Mouse (Mus musculus): Measurements from ENCODE around the gene Cby3. TPM values are rescaled to one million over a fixed set of nuclear protein-coding genes. Genes with fewer than 3 reads are reported as not detected.
"Not testable (repeated sequence)": the region's sequence is repeated elsewhere in the genome, so short reads cannot be mapped to it uniquely, and the experiment has no call there.

Cby3 gene
- polyA plus RNA-seq, 1 experiment from 2014 or later, result 0.53 TPM

DNA sequence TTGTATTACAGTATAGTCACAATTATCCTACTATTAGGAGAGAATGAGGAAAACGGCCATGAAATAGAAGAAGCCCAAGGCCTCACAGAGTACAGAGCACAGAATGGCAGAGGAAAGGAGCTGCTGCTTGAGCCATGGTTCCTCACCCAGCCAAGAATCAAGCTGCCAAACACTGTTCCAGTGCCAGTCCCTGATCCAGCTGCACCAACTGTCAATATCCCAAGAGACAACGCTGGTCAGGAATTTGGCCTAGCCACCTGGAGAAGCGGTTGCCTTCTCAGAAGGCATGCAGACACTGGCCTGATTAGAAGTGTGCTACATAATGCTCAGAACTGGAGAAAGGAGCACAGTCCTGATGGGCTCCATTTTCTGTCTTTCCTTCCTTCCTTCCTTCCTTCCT lies 21.1 kb upstream of the Cby3 start:
- Histone ChIP-seq H3K27me3 (replicated peaks) (no peaks in the 10 kb centered on the region), H3K4me3 (replicated peaks) (no peak overlapping the region), H3K4me1 (no peaks in the 10 kb centered on the region), H3K4me2 (no peak overlapping the region), H3K36me3 (no peaks in the 10 kb centered on the region), H3K27ac (no peak overlapping the region), H3K9me3 (no peaks in the 10 kb centered on the region), H3K9ac (no peak overlapping the region)
- WGBS, result 81% methylated on average over 3 of the region's 3 CpGs
- ATAC-seq (ENCODE audit: insufficient read depth, low FRiP score, low read depth), result no peak

DNA sequence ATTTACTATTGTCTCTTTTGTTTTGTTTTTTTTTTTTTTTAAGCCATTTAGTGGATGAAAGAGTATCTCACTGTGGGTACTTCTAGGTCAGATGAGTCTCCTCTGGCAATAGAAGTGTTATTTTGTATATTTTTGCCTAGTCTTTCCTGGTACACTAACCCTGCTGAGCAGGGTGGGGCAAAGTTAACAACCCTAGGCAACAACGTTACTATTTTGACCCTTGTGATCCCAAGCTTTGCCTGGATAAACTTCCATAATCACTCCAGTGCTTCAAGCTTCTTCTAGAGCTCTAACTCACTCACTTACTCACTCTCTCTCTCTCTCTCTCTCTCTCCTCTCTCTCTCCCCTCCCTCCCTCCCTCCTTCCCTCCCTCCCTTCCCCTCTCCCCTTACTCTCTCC lies 18.1 kb upstream of the Cby3 start:
- Histone ChIP-seq H3K9me3 (no peaks in the 10 kb centered on the region), H3K36me3 (no peaks in the 10 kb centered on the region), H3K4me1 (no peaks in the 10 kb centered on the region), H3K27me3 (replicated peaks) (no peaks in the 10 kb centered on the region), H3K27ac (no peak overlapping the region), H3K9ac (no peak overlapping the region), H3K4me2 (no peak overlapping the region), H3K4me3 (replicated peaks) (no peak overlapping the region)
- WGBS, result 30% methylated on average over 1 of the region's 1 CpGs
- ATAC-seq (ENCODE audit: insufficient read depth, low FRiP score, low read depth), result no peak

DNA sequence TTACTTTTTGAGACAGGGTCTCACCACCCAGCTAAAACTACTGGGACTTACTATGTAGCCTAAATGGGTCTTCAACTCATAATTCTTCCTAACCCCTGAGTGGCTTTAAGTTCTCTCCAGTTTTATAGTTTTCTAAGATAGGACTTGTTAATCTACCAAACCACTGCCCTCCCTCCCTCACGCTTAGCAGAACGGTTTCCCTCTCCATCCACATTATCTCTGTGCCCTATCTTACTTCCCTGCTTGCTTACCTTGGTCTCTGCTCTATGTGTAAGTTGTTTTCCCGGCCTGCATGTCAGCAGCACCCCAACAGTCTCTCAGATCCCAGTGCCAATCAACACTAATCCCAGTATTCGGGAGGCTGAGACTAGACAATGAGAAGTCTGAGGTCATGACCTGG lies 17.4 kb upstream of the Cby3 start:
- no peak overlapping the region for H3K4me2 ChIP-seq
- H3K27ac ChIP-seq, result no peak overlapping the region
- no peaks in the 10 kb centered on the region for H3K9me3 ChIP-seq
- H3K36me3 ChIP-seq, result no peaks in the 10 kb centered on the region
- H3K9ac ChIP-seq, result no peak overlapping the region
- ATAC-seq (ENCODE audit: insufficient read depth, low FRiP score, low read depth), result no peak
- H3K4me1 ChIP-seq, result no peaks in the 10 kb centered on the region
- WGBS, result 60% methylated on average over 4 of the region's 4 CpGs
- H3K27me3 ChIP-seq (replicated peaks), result no peaks in the 10 kb centered on the region
- no peak overlapping the region for H3K4me3 ChIP-seq (replicated peaks)

DNA sequence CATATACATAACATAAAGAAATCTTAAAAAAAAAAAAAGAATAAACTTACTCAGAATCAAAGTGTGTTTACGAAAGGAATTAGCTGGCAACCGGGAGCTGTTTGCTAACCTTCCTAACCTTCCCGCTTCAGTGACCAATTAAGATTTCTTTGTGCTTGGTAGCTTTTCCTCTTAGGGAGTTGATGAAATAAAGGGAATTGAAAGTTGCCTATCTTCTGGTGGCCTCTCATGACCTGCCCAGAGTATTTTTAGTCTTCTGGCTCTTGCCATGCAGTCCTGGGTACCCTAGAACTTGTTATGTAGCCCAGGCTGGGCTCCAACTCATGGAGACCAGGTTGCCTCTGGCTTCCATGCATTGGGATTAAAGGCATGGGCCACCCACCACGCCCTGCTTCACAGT lies 8.8 kb upstream of the Cby3 start:
- no peak overlapping the region for H3K4me2 ChIP-seq
- no peaks in the 10 kb centered on the region for H3K4me1 ChIP-seq
- no peak overlapping the region for H3K27ac ChIP-seq
- 65% methylated on average over 4 of the region's 4 CpGs for WGBS
- no peak overlapping the region for H3K9ac ChIP-seq
- no peak for ATAC-seq (ENCODE audit: insufficient read depth, low FRiP score, low read depth)
- H3K4me3 ChIP-seq (replicated peaks), result no peak overlapping the region
- H3K27me3 ChIP-seq (replicated peaks), result no peaks in the 10 kb centered on the region
- H3K36me3 ChIP-seq, result no peaks in the 10 kb centered on the region
- no peaks in the 10 kb centered on the region for H3K9me3 ChIP-seq

DNA sequence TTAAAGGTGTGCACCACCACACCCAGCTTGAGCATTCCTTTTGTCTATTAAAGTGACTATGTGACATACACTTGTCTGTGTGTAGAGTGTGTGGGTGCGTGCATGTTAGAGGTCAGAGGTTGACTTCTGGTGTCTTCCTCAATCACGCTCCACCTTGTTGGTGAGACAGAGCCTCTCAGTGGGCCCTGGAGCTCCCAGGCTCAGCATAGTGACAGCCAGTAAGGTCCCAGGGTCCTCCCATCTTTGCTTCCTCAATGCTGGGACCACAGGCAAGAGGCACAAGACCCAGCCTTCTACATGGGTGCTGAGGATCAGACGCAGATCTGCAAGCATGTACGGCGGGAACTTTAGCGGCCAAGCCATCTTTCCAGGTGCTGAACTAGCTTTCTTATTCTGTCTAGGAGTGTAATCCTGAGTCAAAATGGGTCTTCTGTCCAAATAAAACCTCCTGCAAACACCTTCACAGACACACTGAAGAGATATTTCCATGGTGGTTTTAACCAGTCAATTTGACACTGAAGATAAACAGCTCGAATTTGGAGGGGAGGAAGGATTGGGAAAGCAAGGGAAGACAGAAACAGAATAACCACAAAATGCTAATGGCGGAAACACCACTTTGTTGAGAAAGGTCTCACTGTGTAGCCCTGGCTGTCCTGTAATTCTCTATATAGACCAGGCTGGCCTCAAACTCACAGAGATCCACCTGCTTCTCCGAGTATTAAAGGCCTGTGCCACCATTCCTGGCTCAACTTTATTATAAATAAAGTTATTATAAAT lies 7.8 kb upstream of the Cby3 start:
- Histone ChIP-seq H3K36me3 (no peaks in the 10 kb centered on the region), H3K4me1 (no peaks in the 10 kb centered on the region), H3K4me3 (replicated peaks) (no peak overlapping the region), H3K27me3 (replicated peaks) (no peaks in the 10 kb centered on the region), H3K9ac (no peak overlapping the region), H3K27ac (no peak overlapping the region), H3K4me2 (no peak overlapping the region), H3K9me3 (no peaks in the 10 kb centered on the region)
- 86% methylated on average over 9 of the region's 9 CpGs for WGBS
- ATAC-seq (ENCODE audit: insufficient read depth, low FRiP score, low read depth), result no peak

DNA sequence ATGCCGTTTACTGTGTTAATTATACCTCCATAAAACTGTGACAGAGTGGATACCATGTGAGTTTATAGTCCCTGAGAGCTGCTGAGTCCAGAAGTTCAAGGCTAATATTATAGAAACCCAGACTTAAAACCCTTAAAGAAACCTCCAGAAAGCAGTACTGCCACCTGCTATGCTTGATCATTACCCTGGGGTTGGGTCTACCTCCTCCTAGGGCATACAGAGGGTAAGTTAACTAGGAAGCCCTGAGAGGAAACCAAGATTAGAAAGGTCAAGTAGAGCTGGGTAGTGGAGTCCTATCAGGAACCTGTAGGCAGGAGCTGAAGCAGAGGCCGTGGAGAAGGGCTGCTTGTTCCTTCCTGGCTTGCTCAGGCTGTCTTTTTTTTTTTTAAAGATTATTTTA lies 2.1 kb upstream of the Cby3 start:
- no peak for ATAC-seq (ENCODE audit: insufficient read depth, low FRiP score, low read depth)
- Histone ChIP-seq H3K27ac (no peak overlapping the region), H3K9ac (no peak overlapping the region), H3K27me3 (replicated peaks) (no peaks in the 10 kb centered on the region), H3K36me3 (no peaks in the 10 kb centered on the region), H3K9me3 (no peaks in the 10 kb centered on the region), H3K4me2 (no peak overlapping the region), H3K4me3 (replicated peaks) (no peak overlapping the region), H3K4me1 (no peaks in the 10 kb centered on the region)
- WGBS, result 69% methylated on average over 2 of the region's 2 CpGs

DNA sequence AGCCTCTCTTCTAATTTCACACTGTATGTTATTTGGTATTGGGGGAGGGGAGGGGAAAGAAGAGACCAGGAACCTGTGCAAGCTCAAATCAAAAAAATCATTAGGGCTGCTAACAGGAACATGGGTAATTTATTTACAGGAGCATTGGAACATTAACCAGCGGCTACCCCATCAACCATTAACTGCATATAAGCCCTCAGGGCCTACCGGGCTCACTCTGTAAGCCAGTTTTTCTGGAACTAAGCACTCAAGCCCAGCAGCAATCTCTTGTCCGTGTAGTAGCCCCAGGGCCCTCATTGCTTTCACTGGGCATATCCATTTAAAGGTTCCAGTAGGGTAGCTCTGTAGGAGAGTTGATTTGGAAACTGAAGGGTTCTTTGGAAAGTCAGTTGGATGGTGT lies 589 bp downstream of the Cby3 start:
- H3K36me3 ChIP-seq, result no peaks in the 10 kb centered on the region
- 65% methylated on average over 3 of the region's 3 CpGs for WGBS
- no peak overlapping the region for H3K9ac ChIP-seq
- H3K9me3 ChIP-seq, result no peaks in the 10 kb centered on the region
- H3K4me1 ChIP-seq, result 0 out of 2 replicates have a peak, but pooled peaks cover 4% of the 10 kb centered on the region
- H3K4me3 ChIP-seq (replicated peaks), result no peak overlapping the region
- 0 out of 2 replicates have a peak, but pooled peaks cover 3% of the 10 kb centered on the region for H3K27me3 ChIP-seq (replicated peaks)
- H3K27ac ChIP-seq, result no peak overlapping the region
- H3K4me2 ChIP-seq, result no peak overlapping the region
- no peak for ATAC-seq (ENCODE audit: insufficient read depth, low FRiP score, low read depth)

DNA sequence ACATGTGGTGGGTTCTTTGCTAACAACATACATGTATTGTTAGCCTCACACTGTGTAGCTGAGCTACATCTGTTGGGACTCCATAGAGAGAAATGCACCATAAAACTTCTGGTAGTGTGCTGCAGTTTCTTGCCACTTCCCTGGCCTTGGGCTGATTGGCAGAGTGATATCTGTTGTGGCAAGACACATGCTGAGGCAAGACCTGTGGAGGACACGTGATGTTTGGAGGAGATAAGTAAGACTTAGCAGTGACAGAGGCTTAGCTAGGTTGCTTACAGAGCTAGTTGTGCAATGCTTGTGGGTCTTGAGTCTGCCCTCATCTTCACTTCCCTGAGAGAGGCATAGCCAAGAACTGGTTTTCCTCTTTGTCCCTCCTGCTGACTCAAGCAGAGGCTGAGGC lies 1.1 kb downstream of the Cby3 start:
- ATAC-seq (ENCODE audit: insufficient read depth, low FRiP score, low read depth), result no peak
- WGBS, result 56% methylated on average over 1 of the region's 1 CpGs
- H3K4me1 ChIP-seq, result 0 out of 2 replicates have a peak, but pooled peaks cover 4% of the 10 kb centered on the region
- H3K27me3 ChIP-seq (replicated peaks), result 0 out of 2 replicates have a peak, but pooled peaks cover 3% of the 10 kb centered on the region
- no peaks in the 10 kb centered on the region for H3K36me3 ChIP-seq
- no peaks in the 10 kb centered on the region for H3K9me3 ChIP-seq
- H3K4me3 ChIP-seq (replicated peaks), result no peak overlapping the region
- H3K9ac ChIP-seq, result no peak overlapping the region
- no peak overlapping the region for H3K27ac ChIP-seq
- H3K4me2 ChIP-seq, result no peak overlapping the region

DNA sequence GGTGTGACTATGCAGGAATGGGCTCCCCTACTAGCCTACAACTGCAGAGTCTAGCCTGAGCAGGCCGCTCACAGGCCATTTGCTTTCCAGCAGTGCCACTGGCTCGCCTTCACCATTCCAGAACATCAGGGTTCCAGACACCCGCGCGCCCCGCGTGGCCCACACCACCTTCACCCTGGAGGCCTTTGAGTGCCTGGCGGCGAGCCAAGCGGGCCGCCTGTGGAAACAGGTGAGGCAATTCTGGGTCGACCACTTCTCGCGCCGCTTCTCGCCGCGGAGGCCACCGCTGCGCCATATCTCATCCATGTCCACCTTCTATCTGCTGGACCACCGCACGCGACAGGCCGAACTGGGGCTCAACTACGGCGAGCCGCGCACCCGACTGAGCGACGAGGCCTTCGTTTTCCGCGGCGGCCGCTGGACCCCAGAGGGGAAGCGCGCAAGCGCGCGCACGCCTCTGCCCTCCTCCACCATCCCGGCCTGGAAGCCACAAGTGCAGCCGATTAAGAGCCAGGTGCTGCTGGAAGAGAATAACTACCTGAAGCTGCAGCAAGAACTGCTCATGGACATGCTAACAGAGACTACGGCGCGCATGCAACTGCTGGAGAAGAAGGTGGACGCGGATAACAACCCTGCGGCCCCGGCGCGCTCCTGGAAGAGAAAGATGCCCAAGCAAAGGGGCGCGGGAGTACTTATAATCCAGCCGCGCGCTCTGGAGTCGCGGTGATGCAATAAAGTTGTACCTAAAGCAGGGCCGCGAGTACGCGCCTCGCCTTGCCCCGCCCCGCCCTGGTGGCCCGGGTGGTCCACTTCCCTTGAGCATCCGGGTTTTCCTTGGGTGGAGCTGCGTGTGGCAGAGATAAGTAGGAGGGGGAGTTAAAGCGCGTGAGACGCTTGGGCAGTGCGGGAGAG lies 4.9 kb downstream of the Cby3 start:
- 0 out of 2 replicates have a peak, but pooled peaks cover 4% of the 10 kb centered on the region for H3K4me1 ChIP-seq
- peak overlapping the region; percentile 49 for H3K4me3 ChIP-seq (replicated peaks)
- H3K4me2 ChIP-seq, result peak overlapping the region; percentile 83
- H3K9ac ChIP-seq, result peak overlapping the region; percentile 21
- H3K27me3 ChIP-seq (replicated peaks), result 0 out of 2 replicates have a peak, but pooled peaks cover 3% of the 10 kb centered on the region
- peak overlapping the region; percentile 38; the same call in 1 of the 2 replicates for H3K27ac ChIP-seq
- peak; percentile 61 for ATAC-seq (ENCODE audit: insufficient read depth, low FRiP score, low read depth)
- H3K36me3 ChIP-seq, result no peaks in the 10 kb centered on the region
- no peaks in the 10 kb centered on the region for H3K9me3 ChIP-seq
- WGBS, result 2% methylated on average over 74 of the region's 74 CpGs

DNA sequence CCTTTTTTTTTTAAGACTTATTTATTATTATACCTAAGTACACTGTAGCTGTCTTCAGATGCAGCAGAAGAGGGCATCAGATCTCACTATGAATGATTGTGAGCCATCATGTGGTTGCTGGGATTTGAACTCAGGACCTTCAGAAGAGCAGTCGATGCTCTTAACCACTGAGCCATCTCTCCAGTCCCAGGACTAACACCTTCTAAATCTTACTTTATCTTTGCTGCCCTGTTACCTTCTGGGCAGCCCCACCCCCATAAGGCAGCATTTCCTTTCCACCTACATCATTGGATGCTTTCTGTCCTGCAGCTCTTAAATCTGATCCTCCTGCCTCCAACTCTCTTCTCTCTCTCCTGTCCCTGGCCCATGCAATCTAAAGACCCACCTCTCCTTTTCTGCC lies 7.0 kb downstream of the Cby3 start:
- not testable (repeated sequence) for ATAC-seq (ENCODE audit: insufficient read depth, low FRiP score, low read depth); H3K4me2 ChIP-seq; H3K9me3 ChIP-seq; H3K4me1 ChIP-seq; H3K27me3 ChIP-seq (replicated peaks); H3K4me3 ChIP-seq (replicated peaks); H3K27ac ChIP-seq; H3K36me3 ChIP-seq; H3K9ac ChIP-seq
- 79% methylated on average over 1 of the region's 1 CpGs for WGBS

DNA sequence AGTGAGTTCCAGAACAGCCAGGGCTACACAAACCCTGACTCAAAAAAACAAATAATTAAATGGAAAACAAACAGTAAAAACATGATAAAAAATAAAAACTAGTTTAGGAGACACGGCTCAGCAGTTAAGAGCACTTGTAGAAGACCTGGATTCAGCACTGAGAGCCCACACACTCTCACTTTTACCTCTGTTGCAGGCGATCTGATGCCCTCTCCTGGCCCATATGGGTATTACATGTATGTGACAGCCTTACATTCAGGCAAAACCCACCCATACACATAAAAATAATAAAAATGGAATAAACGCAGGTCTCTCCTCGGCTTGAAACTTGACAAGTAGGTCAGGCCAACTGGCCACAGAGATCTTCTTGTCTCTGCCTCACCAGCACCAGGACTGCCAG lies 10.3 kb downstream of the Cby3 start:
- no peak for ATAC-seq (ENCODE audit: insufficient read depth, low FRiP score, low read depth)
- WGBS, result 5% methylated on average over 4 of the region's 4 CpGs
- H3K4me3 ChIP-seq (replicated peaks), result no peak overlapping the region
- H3K9ac ChIP-seq, result no peak overlapping the region
- no peaks in the 10 kb centered on the region for H3K36me3 ChIP-seq
- no peaks in the 10 kb centered on the region for H3K9me3 ChIP-seq
- H3K27ac ChIP-seq, result no peak overlapping the region
- H3K4me2 ChIP-seq, result no peak overlapping the region
- no peaks in the 10 kb centered on the region for H3K27me3 ChIP-seq (replicated peaks)
- 0 out of 2 replicates have a peak, but pooled peaks cover 3% of the 10 kb centered on the region for H3K4me1 ChIP-seq

DNA sequence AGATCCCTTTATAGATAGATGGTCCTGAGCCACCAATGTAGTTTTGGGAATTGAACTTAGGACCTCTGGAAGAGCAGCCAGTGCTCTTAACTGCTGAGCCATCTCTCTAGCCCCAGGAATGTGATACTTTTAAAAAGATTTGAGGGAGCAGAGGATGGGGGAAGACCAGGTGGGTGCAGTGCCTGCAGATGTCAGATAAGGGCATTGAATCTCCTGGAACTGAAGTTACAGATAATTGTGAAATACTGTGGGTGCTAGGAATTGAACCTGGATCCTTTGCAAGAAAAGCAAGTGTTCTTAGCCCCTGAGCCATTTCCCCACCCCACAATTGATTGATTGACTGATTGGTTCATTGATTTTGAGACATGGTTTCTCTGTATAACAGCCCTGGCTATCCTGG lies 11.1 kb downstream of the Cby3 start:
- Histone ChIP-seq H3K9ac (no peak overlapping the region), H3K27me3 (replicated peaks) (no peaks in the 10 kb centered on the region), H3K4me2 (no peak overlapping the region), H3K27ac (no peak overlapping the region), H3K4me3 (replicated peaks) (no peak overlapping the region), H3K9me3 (no peaks in the 10 kb centered on the region), H3K4me1 (no peaks in the 10 kb centered on the region), H3K36me3 (no peaks in the 10 kb centered on the region)
- ATAC-seq (ENCODE audit: insufficient read depth, low FRiP score, low read depth), result no peak

All from stomach, embryonic 15.5 days (tissue).